Mouse (Mus musculus) thymus, adult 2 months (tissue): Measurements from ENCODE around the gene Rmnd1. TPM values are rescaled to one million over a fixed set of nuclear protein-coding genes. Genes with fewer than 3 reads are reported as not detected.

Experiments
- DNase-seq: peaks from one replicate; pipeline ENCODE4 v3.0.0; 2021
- H3K27ac ChIP-seq: fragments of 200-500 bp; 2 replicates; pipeline ENCODE4 v1.5.1; 2012; ENCODE audit warnings: low read length, control low read depth; ENCODE audit not compliant: control insufficient read depth, insufficient read depth
- H3K27me3 ChIP-seq: fragments of 200-500 bp; 2 replicates; pipeline ENCODE4 v1.6.1; 2012; ENCODE audit warnings: mild to moderate bottlenecking, low read length, moderate library complexity, mixed read lengths; ENCODE audit not compliant: control insufficient read depth, insufficient read depth
- H3K36me3 ChIP-seq: fragments of 200-500 bp; 2 replicates; pipeline ENCODE4 v1.6.1; 2012; ENCODE audit warnings: mild to moderate bottlenecking, low read length, moderate library complexity; ENCODE audit not compliant: control insufficient read depth, insufficient read depth
- H3K4me1 ChIP-seq: fragments of 200-500 bp; replicated peaks from 2 replicates; pipeline ENCODE4 v1.6.1; 2012; ENCODE audit warnings: low read length; ENCODE audit not compliant: control insufficient read depth, insufficient read depth
- H3K4me3 ChIP-seq: fragments of 200-500 bp; 2 replicates; pipeline ENCODE4 v1.5.1; 2012; ENCODE audit warnings: mild to moderate bottlenecking, low read length, control low read depth, moderate library complexity; ENCODE audit not compliant: control insufficient read depth, insufficient read depth
- CTCF ChIP-seq: fragments of 200-500 bp; IDR thresholded peaks from 2 replicates; pipeline ENCODE4 v1.5.1; 2012; ENCODE audit warnings: mild to moderate bottlenecking, control low read depth, low read length, moderate library complexity, borderline replicate concordance; ENCODE audit not compliant: control insufficient read depth, poor library complexity, insufficient read depth; ENCODE audit errors: extremely low read depth
- POLR2A ChIP-seq: fragments of 200-500 bp; IDR thresholded peaks from 2 replicates; pipeline ENCODE4 v1.6.1; 2012; ENCODE audit warnings: mild to moderate bottlenecking, low read length, control low read depth, moderate library complexity; ENCODE audit not compliant: control insufficient read depth, poor library complexity, insufficient read depth; ENCODE audit errors: extremely low read depth
- WGBS: fragments of 180-500 bp; shearing (Covaris S2); methylation state at CpG from one replicate; pipeline ENCODE4 v1.1.7; 2018; 5-methylcytosine and 5-hydroxymethylcytosine counted together
- polyA plus RNA-seq: library from polyadenylated mRNA; depleted of rRNA; stranded (reverse); fragments of >200 nt; gene quantifications from 2 replicates; pipeline ENCODE4 v1.2.3, GENCODE M21; 2012; rRNA removed

Gene Rmnd1
- 32.2 and 43.6 TPM in 2 replicates for polyA plus RNA-seq

- TF ChIP-seq POLR2A: peak; percentile 74
- peak; percentile 44; the same call in 1 of the 2 replicates for TF ChIP-seq CTCF
- H3K36me3 ChIP-seq: no peaks in the 10 kb centered on the region
- H3K4me3 ChIP-seq: peak within 1 kb of the TSS; percentile 74
- H3K27me3 ChIP-seq: no peaks in the 10 kb centered on the region
- peaks cover 9% of the 10 kb centered on the region for H3K4me1 ChIP-seq
- under 1% methylated on average over 72 of the region's 75 CpGs for WGBS
- H3K27ac ChIP-seq: peak within 1 kb of the TSS; percentile 92
- DNase-seq: peak; percentile 95
These were observed at the start of gene Rmnd1, which contains the start of gene Armt1 for GRCm38 (mm10) chr10:4432123-4432931. Rmnd1 (minus strand) TSS chr10:4432388. Armt1 (plus strand) TSS chr10:4432467.

GRCm38 (mm10) chr10:4481695-4482094, 49.5 kb upstream of the Rmnd1 start:
- Histone ChIP-seq H3K27me3 (no peaks in the 10 kb centered on the region), H3K36me3 (no peaks in the 10 kb centered on the region), H3K27ac (no peak overlapping the region), H3K4me3 (no peak overlapping the region), H3K4me1 (no peaks in the 10 kb centered on the region)
- WGBS: 88% methylated on average over 8 of the region's 8 CpGs
- no peak for DNase-seq
- no peak for TF ChIP-seq POLR2A
- TF ChIP-seq CTCF: no peak

DNA sequence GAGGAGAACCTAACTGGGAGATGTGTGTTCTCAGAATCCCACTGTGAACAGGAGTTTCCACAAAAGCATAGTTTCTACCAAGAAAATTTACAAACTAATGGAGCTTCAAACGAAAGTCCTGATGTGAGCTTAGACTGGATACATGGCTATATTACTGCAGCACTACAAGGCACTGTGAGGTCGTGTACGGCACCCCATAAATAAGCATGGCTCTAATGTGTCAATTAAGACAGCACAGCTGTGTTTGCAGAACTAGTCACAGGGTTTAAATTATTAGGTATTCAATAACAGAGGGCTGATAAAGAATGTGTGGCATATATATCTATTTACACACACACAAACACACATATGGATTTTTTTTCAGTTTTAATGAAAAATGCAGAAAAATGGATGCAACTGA, 48.7 kb upstream of the Rmnd1 start:
- 92% methylated on average over 3 of the region's 3 CpGs for WGBS
- DNase-seq: no peak
- Histone ChIP-seq H3K27ac (no peak overlapping the region), H3K4me1 (no peaks in the 10 kb centered on the region), H3K27me3 (no peaks in the 10 kb centered on the region), H3K36me3 (no peaks in the 10 kb centered on the region), H3K4me3 (no peak overlapping the region)
- no peak for TF ChIP-seq POLR2A
- TF ChIP-seq CTCF: no peak

DNA sequence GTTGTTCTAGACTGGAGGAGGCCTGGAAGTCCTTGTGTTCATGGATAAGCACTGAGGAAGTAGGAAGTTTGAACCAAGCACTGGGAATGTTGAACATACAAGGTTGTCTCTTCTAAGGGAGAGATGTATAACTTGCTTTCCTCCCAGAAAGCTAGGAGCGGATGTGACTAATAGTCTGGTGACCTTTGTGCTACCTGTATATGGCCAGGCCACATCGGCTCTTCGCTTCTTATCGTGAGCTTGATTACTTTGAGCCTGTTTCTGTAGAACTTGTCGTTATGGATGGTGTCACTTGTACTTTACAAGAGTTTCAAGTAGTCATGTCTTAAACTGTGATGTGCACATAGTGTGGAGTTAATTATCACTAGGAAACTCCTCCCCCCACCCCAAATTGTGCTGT, 44.4 kb upstream of the Rmnd1 start:
- no peak for DNase-seq
- H3K27ac ChIP-seq: no peak overlapping the region
- 96% methylated on average over 5 of the region's 5 CpGs for WGBS
- no peak overlapping the region for H3K4me3 ChIP-seq
- TF ChIP-seq POLR2A (no peak), CTCF (no peak)
- H3K27me3 ChIP-seq: no peaks in the 10 kb centered on the region
- H3K36me3 ChIP-seq: no peaks in the 10 kb centered on the region
- no peaks in the 10 kb centered on the region for H3K4me1 ChIP-seq

GRCm38 (mm10) chr10:4475431-4475830, 43.2 kb upstream of the Rmnd1 start:
- Histone ChIP-seq H3K27ac (no peak overlapping the region), H3K27me3 (no peaks in the 10 kb centered on the region), H3K4me1 (no peaks in the 10 kb centered on the region), H3K36me3 (no peaks in the 10 kb centered on the region), H3K4me3 (no peak overlapping the region)
- no peak for TF ChIP-seq POLR2A
- no peak for DNase-seq
- 95% methylated on average over 3 of the region's 3 CpGs for WGBS

DNA sequence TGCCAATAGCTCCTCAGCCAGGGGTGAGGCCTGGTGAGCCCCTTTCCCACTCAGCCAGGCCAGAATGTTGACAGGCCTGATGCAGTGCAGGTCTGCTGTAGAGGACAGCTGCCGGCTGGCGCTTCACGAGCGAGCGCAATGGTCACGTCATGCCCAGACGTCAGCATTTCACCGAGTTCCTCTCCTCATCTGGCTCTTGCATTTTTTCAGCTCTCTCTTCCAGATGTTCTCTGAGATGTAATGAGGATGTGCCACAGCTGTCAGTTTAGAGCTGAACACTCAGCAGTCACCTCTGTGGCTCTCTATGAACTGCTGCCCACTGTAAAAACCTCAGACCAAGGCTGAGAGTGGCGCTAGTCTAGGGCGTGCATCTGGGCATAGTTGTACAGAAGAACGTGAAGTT, 41.4 kb upstream of the Rmnd1 start:
- WGBS: 81% methylated on average over 11 of the region's 11 CpGs
- no peak overlapping the region for H3K27ac ChIP-seq

More for the DNA sequence above, 41.4 kb upstream of the Rmnd1 start:
- Histone ChIP-seq H3K4me3 (no peak overlapping the region), H3K27me3 (no peaks in the 10 kb centered on the region), H3K36me3 (no peaks in the 10 kb centered on the region), H3K4me1 (no peaks in the 10 kb centered on the region)
- DNase-seq: no peak
- TF ChIP-seq CTCF (no peak), POLR2A (no peak)
